Mouse (Mus musculus) spleen, adult 2 months (tissue): ENCODE measurements at regions not wholly inside any gene's neighbourhood (a gene's known extent, or its start where the extent isn't known, plus 50 kb on each side); places are given as distances from the start of the nearest gene placed in this dataset.
"Not testable (repeated sequence)": the region's sequence is repeated elsewhere in the genome, so short reads cannot be mapped to it uniquely, and the experiment has no call there.

Source experiments
- DNase-seq, 2 experiments: peaks; one replicate each; pipeline versions ENCODE4 v3.0.0 to v3.0.0-alpha.2; 2012 to 2021; ENCODE audit warnings: low spot score in 2 of 2, low read depth in 1 of 2
- H3K27ac ChIP-seq: fragments of 200-500 bp; 2 replicates; pipeline ENCODE4 v1.5.1; 2012; ENCODE audit warnings: low read length, inconsistent platforms; ENCODE audit not compliant: insufficient read depth
- H3K27me3 ChIP-seq: fragments of 200-500 bp; 2 replicates; pipeline ENCODE4 v1.6.1; 2012; ENCODE audit warnings: mild to moderate bottlenecking, moderate library complexity, low read length, inconsistent platforms; ENCODE audit not compliant: control insufficient read depth, insufficient read depth
- H3K36me3 ChIP-seq: fragments of 200-500 bp; 2 replicates; pipeline ENCODE4 v1.6.1; 2012; ENCODE audit warnings: mild to moderate bottlenecking, low read length, inconsistent platforms; ENCODE audit not compliant: control insufficient read depth, insufficient read depth
- H3K4me1 ChIP-seq: fragments of 200-500 bp; 2 replicates; pipeline ENCODE4 v1.6.1; 2011; ENCODE audit warnings: inconsistent platforms; ENCODE audit not compliant: control insufficient read depth, insufficient read depth, insufficient read length
- H3K4me3 ChIP-seq: fragments of 200-500 bp; 2 replicates; pipeline ENCODE4 v1.5.1; 2011; ENCODE audit warnings: mild to moderate bottlenecking, inconsistent platforms; ENCODE audit not compliant: insufficient read depth, insufficient read length; ENCODE audit errors: extremely low read depth
- CTCF ChIP-seq: fragments of 200-500 bp; IDR thresholded peaks from 2 replicates; pipeline ENCODE4 v1.5.1; 2011; ENCODE audit warnings: mild to moderate bottlenecking, inconsistent platforms; ENCODE audit not compliant: insufficient read depth, insufficient read length, insufficient replicate concordance; ENCODE audit errors: extremely low read depth
- POLR2A ChIP-seq: fragments of 200-500 bp; IDR thresholded peaks from 2 replicates; pipeline ENCODE4 v1.6.1; 2011; ENCODE audit warnings: low read depth, low read length, inconsistent platforms
- WGBS: fragments of 180-500 bp; shearing (Covaris S2); methylation state at CpG from one replicate; pipeline ENCODE4 v1.1.7; 2018; 5-methylcytosine and 5-hydroxymethylcytosine counted together

- WGBS = 85% methylated on average over 5 of the region's 5 CpGs
- Histone ChIP-seq H3K27ac (no peak overlapping the region), H3K27me3 (no peaks in the 10 kb centered on the region), H3K36me3 (no peaks in the 10 kb centered on the region), H3K4me3 (no peak overlapping the region), H3K4me1 (no peaks in the 10 kb centered on the region)
- TF ChIP-seq POLR2A (no peak), CTCF (no peak)
- DNase-seq = no peak
Observed at GRCm38 (mm10) chr2:18547964-18548643, 124.1 kb upstream of the Commd3 start.

GRCm38 (mm10) chr2:18524387-18524786, 131.8 kb upstream of the Dnajc1 start:
- no peaks in the 10 kb centered on the region for H3K27me3 ChIP-seq
- TF ChIP-seq POLR2A = no peak
- no peak for TF ChIP-seq CTCF
- H3K4me3 ChIP-seq = no peak overlapping the region
- whole genome bisulfite sequencing = 57% methylated on average over 7 of the region's 7 CpGs
- no peaks in the 10 kb centered on the region for H3K4me1 ChIP-seq
- DNase-seq = no peak
- no peak overlapping the region for H3K27ac ChIP-seq
- H3K36me3 ChIP-seq = no peaks in the 10 kb centered on the region

GRCm38 (mm10) chr2:18523911-18524310, 131.3 kb upstream of the Dnajc1 start:
- no peak overlapping the region for H3K4me3 ChIP-seq
- H3K27me3 ChIP-seq = no peaks in the 10 kb centered on the region
- WGBS = 70% methylated on average over 3 of the region's 3 CpGs
- TF ChIP-seq POLR2A (no peak), CTCF (no peak)
- DNase-seq = no peak
- H3K27ac ChIP-seq = no peak overlapping the region
- no peaks in the 10 kb centered on the region for H3K36me3 ChIP-seq
- no peaks in the 10 kb centered on the region for H3K4me1 ChIP-seq

- H3K27me3 ChIP-seq = no peaks in the 10 kb centered on the region
- no peak overlapping the region for H3K27ac ChIP-seq
- no peaks in the 10 kb centered on the region for H3K36me3 ChIP-seq
- TF ChIP-seq CTCF = no peak
- no peak for TF ChIP-seq POLR2A
- H3K4me1 ChIP-seq = no peaks in the 10 kb centered on the region
- DNase-seq = no peak
- H3K4me3 ChIP-seq = no peak overlapping the region
Observed at GRCm38 (mm10) chr2:18513435-18513834, 120.8 kb upstream of the Dnajc1 start.

GRCm38 (mm10) chr2:18509317-18509716, 116.7 kb upstream of the Dnajc1 start:
- DNase-seq = no peak
- TF ChIP-seq CTCF = no peak
- TF ChIP-seq POLR2A = no peak
- no peaks in the 10 kb centered on the region for H3K4me1 ChIP-seq
- 97% methylated on average over 1 of the region's 1 CpGs for WGBS
- H3K4me3 ChIP-seq = no peak overlapping the region
- no peak overlapping the region for H3K27ac ChIP-seq
- H3K36me3 ChIP-seq = no peaks in the 10 kb centered on the region
- H3K27me3 ChIP-seq = no peaks in the 10 kb centered on the region

GRCm38 (mm10) chr2:18473361-18473771, 80.7 kb upstream of the Dnajc1 start:
- DNase-seq = no peak
- H3K27me3 ChIP-seq = no peaks in the 10 kb centered on the region
- no peak overlapping the region for H3K27ac ChIP-seq
- H3K36me3 ChIP-seq = no peaks in the 10 kb centered on the region
- H3K4me3 ChIP-seq = no peak overlapping the region
- 41% methylated on average over 3 of the region's 3 CpGs for WGBS
- no peak for TF ChIP-seq CTCF
- no peaks in the 10 kb centered on the region for H3K4me1 ChIP-seq

- 92% methylated on average over 4 of the region's 4 CpGs for WGBS
- no peaks in the 10 kb centered on the region for H3K4me1 ChIP-seq
- no peak overlapping the region for H3K27ac ChIP-seq
- no peaks in the 10 kb centered on the region for H3K36me3 ChIP-seq
- H3K27me3 ChIP-seq = no peaks in the 10 kb centered on the region
- H3K4me3 ChIP-seq = no peak overlapping the region
- TF ChIP-seq POLR2A (no peak), CTCF (no peak)
- DNase-seq = no peak
Observed at GRCm38 (mm10) chr2:18460901-18461300, 68.3 kb upstream of the Dnajc1 start.

- H3K27ac ChIP-seq, H3K4me3 ChIP-seq, DNase-seq, H3K4me1 ChIP-seq, H3K27me3 ChIP-seq, H3K36me3 ChIP-seq: not testable (repeated sequence)
- 84% methylated on average over 3 of the region's 3 CpGs for WGBS
Observed at GRCm38 (mm10) chr2:18460281-18460680, 67.7 kb upstream of the Dnajc1 start.

- DNase-seq, H3K4me1 ChIP-seq, H3K36me3 ChIP-seq, H3K4me3 ChIP-seq, H3K27me3 ChIP-seq, H3K27ac ChIP-seq: not testable (repeated sequence)
- WGBS = 92% methylated on average over 2 of the region's 2 CpGs
Observed at GRCm38 (mm10) chr2:18453426-18453825, 60.8 kb upstream of the Dnajc1 start.
